Mouse (Mus musculus) small intestine, adult 2 months (tissue): ENCODE data around the gene Dad1. TPM values are rescaled to one million over a fixed set of nuclear protein-coding genes. Genes with fewer than 3 reads are reported as not detected.

Experiments used
- H3K27ac ChIP-seq: fragments of 200-500 bp; 2 replicates; pipeline ENCODE4 v1.5.1; 2012; ENCODE audit warnings: low read depth, low read length, control low read depth, inconsistent platforms; ENCODE audit not compliant: insufficient read depth
- H3K27me3 ChIP-seq: fragments of 200-500 bp; 2 replicates; pipeline ENCODE4 v1.6.1; 2012; ENCODE audit warnings: mild to moderate bottlenecking, moderate library complexity, low read length, inconsistent platforms; ENCODE audit not compliant: control insufficient read depth, insufficient read depth
- H3K36me3 ChIP-seq: fragments of 200-500 bp; 2 replicates; pipeline ENCODE4 v1.6.1; 2012; ENCODE audit warnings: mild to moderate bottlenecking, low read length, control low read depth, inconsistent platforms; ENCODE audit not compliant: control insufficient read depth, insufficient read depth
- H3K4me1 ChIP-seq: fragments of 200-500 bp; 2 replicates; pipeline ENCODE4 v1.6.1; 2012; ENCODE audit warnings: low read length, inconsistent platforms, mixed read lengths; ENCODE audit not compliant: control insufficient read depth, insufficient read depth, insufficient read length
- H3K4me3 ChIP-seq: fragments of 200-500 bp; 2 replicates; pipeline ENCODE4 v1.5.1; 2012; ENCODE audit warnings: low read depth, mild to moderate bottlenecking, control low read depth, inconsistent platforms, low read length, moderate library complexity
- CTCF ChIP-seq: fragments of 200-500 bp; IDR thresholded peaks from 2 replicates; pipeline ENCODE4 v1.5.1; 2012; ENCODE audit warnings: low read depth, mild to moderate bottlenecking, control low read depth, inconsistent platforms, low read length, moderate library complexity, mixed read lengths; ENCODE audit not compliant: insufficient replicate concordance, insufficient read length; ENCODE audit errors: extremely low read depth
- POLR2A ChIP-seq: fragments of 200-500 bp; IDR thresholded peaks from 2 replicates; pipeline ENCODE4 v1.6.1; 2012; ENCODE audit warnings: low read depth, mild to moderate bottlenecking, control low read depth, inconsistent platforms, low read length, moderate library complexity
- WGBS: fragments of 180-500 bp; shearing (Covaris S2); methylation state at CpG from one replicate; pipeline ENCODE4 v1.1.7; 2018; 5-methylcytosine and 5-hydroxymethylcytosine counted together
- polyA plus RNA-seq: library from polyadenylated mRNA; depleted of rRNA; stranded (reverse); fragments of >200 nt; gene quantifications from 2 replicates; pipeline ENCODE4 v1.2.3, GENCODE M21; 2012

The Dad1 gene
- polyA plus RNA-seq, 1 experiment = 627 TPM

DNA sequence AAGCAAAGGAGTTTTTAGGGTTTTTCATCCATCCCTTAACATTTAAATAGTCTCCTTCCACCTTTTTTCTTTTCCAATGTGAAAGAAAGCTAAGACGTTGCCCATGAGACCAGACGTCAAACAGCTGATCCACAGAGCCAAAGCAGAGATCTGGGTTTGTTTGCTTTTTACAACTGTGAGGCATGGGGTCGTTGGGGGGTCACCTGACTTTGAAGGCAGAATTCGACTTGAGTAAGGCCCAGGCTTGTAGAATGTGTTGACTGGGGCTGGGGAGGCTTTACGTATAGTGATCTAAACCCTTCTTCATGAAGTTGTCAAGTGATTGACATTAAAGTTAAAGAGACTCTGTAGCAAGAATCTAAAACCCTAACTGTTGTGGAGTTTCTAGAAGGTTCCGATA lies 48.0 kb downstream of the Dad1 start:
- Histone ChIP-seq H3K4me1 (no peaks in the 10 kb centered on the region), H3K27me3 (no peaks in the 10 kb centered on the region), H3K27ac (peak overlapping the region; percentile 31; the same call in 1 of the 2 replicates), H3K4me3 (no peak overlapping the region), H3K36me3 (no peaks in the 10 kb centered on the region)
- TF ChIP-seq CTCF (no peak), POLR2A (no peak)
- WGBS = 70% methylated on average over 6 of the region's 6 CpGs

- H3K27me3 ChIP-seq = peaks cover 4% of the 10 kb centered on the region; the same call in 1 of the 2 replicates
- H3K27ac ChIP-seq = no peak overlapping the region
Observed at GRCm38 (mm10) chr14:54204786-54205185, 49.1 kb downstream of the Dad1 start.

DNA sequence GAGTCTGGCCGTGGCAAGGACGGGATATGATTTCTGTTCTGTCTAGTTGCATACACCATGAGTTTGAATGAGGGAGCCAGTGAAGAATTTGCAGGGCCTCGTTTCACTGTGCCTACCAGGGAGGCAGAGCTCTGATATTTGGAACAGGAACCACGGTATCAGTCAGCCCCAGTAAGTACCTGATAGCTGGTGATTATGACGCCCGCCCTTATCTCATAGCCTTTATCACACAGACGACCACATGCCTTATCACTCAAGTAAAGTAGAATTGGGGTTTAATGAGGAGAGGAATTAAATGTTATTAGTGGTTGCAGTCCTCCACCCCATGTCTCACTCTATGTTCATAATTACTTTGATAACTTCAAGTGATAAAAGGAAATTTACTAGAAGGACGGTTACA lies 49.6 kb downstream of the Dad1 start:
- no peak overlapping the region for H3K4me3 ChIP-seq
- H3K36me3 ChIP-seq = no peaks in the 10 kb centered on the region
- 30% methylated on average over 8 of the region's 8 CpGs for WGBS
- no peak overlapping the region for H3K27ac ChIP-seq
- H3K27me3 ChIP-seq = peaks cover 4% of the 10 kb centered on the region; the same call in 1 of the 2 replicates
- TF ChIP-seq POLR2A = no peak
- no peak for TF ChIP-seq CTCF
- H3K4me1 ChIP-seq = no peaks in the 10 kb centered on the region

More at GRCm38 (mm10) chr14:54204786-54205185, 49.1 kb downstream of the Dad1 start:
- 52% methylated on average over 4 of the region's 4 CpGs for WGBS
- Histone ChIP-seq H3K36me3 (no peaks in the 10 kb centered on the region), H3K4me3 (no peak overlapping the region), H3K4me1 (no peaks in the 10 kb centered on the region)
- no peak for TF ChIP-seq CTCF
- TF ChIP-seq POLR2A = no peak

GRCm38 (mm10) chr14:54203776-54204175 lies 50.1 kb downstream of the Dad1 start:
- H3K27me3 ChIP-seq = peaks cover 4% of the 10 kb centered on the region; the same call in 1 of the 2 replicates
- H3K4me1 ChIP-seq = no peaks in the 10 kb centered on the region
- TF ChIP-seq CTCF (no peak), POLR2A (no peak)
- no peaks in the 10 kb centered on the region for H3K36me3 ChIP-seq
- no peak overlapping the region for H3K4me3 ChIP-seq
- WGBS = 81% methylated on average over 10 of the region's 10 CpGs
- no peak overlapping the region for H3K27ac ChIP-seq

DNA sequence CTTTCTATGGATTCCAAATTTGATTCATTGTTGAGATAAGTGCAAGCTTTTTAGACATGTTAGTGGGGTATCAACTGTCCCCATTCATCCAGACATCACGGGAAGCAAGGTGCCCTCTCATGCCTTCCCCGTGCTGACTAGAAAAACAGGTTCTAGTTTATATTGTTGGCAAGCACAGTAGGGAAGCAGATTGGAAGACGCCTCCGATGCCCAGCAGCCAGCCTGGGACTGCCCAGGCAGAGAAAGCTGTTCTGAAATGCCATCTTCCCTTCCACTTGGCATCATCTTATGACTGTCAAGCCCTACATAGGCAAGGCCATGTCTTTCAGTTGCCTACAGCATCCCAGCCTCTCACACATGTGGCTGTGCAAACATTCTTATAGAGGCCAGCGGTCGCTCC lies 50.7 kb downstream of the Dad1 start:
- no peaks in the 10 kb centered on the region for H3K36me3 ChIP-seq
- 45% methylated on average over 6 of the region's 6 CpGs for WGBS
- H3K27me3 ChIP-seq = peaks cover 4% of the 10 kb centered on the region; the same call in 1 of the 2 replicates
- TF ChIP-seq POLR2A = no peak
- TF ChIP-seq CTCF = no peak
- H3K27ac ChIP-seq = no peak overlapping the region
- no peak overlapping the region for H3K4me3 ChIP-seq
- no peaks in the 10 kb centered on the region for H3K4me1 ChIP-seq

DNA sequence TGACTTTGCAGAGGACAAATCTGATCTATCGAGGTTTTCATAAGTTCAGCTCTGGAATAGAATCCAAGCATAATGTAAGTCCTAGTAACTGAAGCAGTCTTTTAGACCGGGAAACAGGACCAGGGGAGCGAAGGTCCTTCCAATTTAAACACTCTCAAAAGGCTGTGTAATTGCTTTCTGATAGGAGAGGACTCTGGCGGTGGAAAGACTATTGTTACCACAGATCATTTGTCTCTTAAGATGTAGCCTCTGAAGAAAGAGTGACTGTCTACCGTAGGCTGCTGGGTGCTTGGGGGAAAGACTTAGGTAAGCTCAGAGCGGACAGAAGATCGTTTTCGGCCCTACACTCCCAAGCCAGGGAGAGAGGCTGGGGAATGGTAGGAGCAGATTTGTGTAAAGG lies 53.5 kb downstream of the Dad1 start:
- Histone ChIP-seq H3K27ac (no peak overlapping the region), H3K36me3 (no peaks in the 10 kb centered on the region), H3K4me1 (no peaks in the 10 kb centered on the region), H3K27me3 (peaks cover 4% of the 10 kb centered on the region; the same call in 1 of the 2 replicates), H3K4me3 (no peak overlapping the region)
- 57% methylated on average over 8 of the region's 8 CpGs for WGBS
- TF ChIP-seq POLR2A = no peak
- TF ChIP-seq CTCF = no peak

DNA sequence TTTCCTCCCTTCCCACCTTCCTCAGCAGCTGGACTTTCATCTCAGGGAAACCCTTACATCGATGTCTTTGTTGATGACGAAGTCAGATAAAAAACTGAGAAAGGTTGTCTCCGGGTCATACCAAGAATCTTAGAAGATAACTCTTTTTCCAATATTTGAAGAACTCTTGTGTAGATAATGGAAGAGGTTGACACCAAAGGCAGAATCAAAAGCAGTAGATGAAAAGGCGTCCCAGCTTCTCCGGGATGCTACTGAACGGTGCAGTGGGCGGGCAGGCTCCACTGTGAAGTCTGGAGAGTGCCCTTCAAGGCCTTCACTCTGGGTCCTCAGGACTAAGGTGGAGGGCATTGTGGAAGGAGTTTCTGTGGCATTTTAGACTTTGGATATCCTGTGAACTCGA lies 54.2 kb downstream of the Dad1 start:
- H3K27me3 ChIP-seq = peaks cover 4% of the 10 kb centered on the region; the same call in 1 of the 2 replicates
- H3K4me1 ChIP-seq = no peaks in the 10 kb centered on the region
- no peak overlapping the region for H3K4me3 ChIP-seq
- no peaks in the 10 kb centered on the region for H3K36me3 ChIP-seq
- WGBS = 81% methylated on average over 8 of the region's 8 CpGs
- no peak overlapping the region for H3K27ac ChIP-seq
- TF ChIP-seq CTCF = no peak
- no peak for TF ChIP-seq POLR2A

- H3K36me3 ChIP-seq = no peaks in the 10 kb centered on the region
- H3K4me1 ChIP-seq = no peaks in the 10 kb centered on the region
- TF ChIP-seq POLR2A = no peak
- TF ChIP-seq CTCF = no peak
- peaks cover 4% of the 10 kb centered on the region; the same call in 1 of the 2 replicates for H3K27me3 ChIP-seq
- H3K27ac ChIP-seq = no peak overlapping the region
- WGBS = 66% methylated on average over 3 of the region's 3 CpGs
- no peak overlapping the region for H3K4me3 ChIP-seq
Observed at GRCm38 (mm10) chr14:54197740-54198139, 56.2 kb downstream of the Dad1 start.
